Mouse (Mus musculus): ENCODE results near the gene 5430419D17Rik. TPM values are rescaled to one million over a fixed set of nuclear protein-coding genes. Genes with fewer than 3 reads are reported as not detected.

The 5430419D17Rik gene
- polyA plus RNA-seq (2016; fragmentation: Nextera tagmentation; extraction: Ambion mirVana), result not detected in 2 replicates

- Histone ChIP-seq H3K36me3 (no peaks in the 10 kb centered on the region), H3K27ac (replicated peaks) (no peak within 1 kb of the TSS), H3K4me3 (no peak within 1 kb of the TSS), H3K4me2 (replicated peaks) (no peak within 1 kb of the TSS), H3K9me3 (no peaks in the 10 kb centered on the region), H3K27me3 (no peaks in the 10 kb centered on the region), H3K9ac (replicated peaks) (no peak within 1 kb of the TSS), H3K4me1 (no peaks in the 10 kb centered on the region)
- WGBS, result 89% methylated on average over 9 of the region's 9 CpGs
- ATAC-seq (ENCODE audit: low FRiP score, low read depth), result no peak
These were observed at the start of gene 5430419D17Rik for GRCm38 (mm10) chr7:131174121-131174520. 5430419D17Rik (plus strand) TSS chr7:131174402.

GRCm38 (mm10) chr7:131130021-131130420 lies 44.2 kb upstream of the 5430419D17Rik start:
- no peak overlapping the region for H3K4me2 ChIP-seq (replicated peaks)
- ATAC-seq (ENCODE audit: low FRiP score, low read depth), result no peak
- no peaks in the 10 kb centered on the region for H3K27me3 ChIP-seq
- 84% methylated on average over 12 of the region's 12 CpGs for WGBS
- no peaks in the 10 kb centered on the region for H3K9me3 ChIP-seq
- H3K4me3 ChIP-seq, result no peak overlapping the region
- H3K27ac ChIP-seq (replicated peaks), result no peak overlapping the region
- no peaks in the 10 kb centered on the region for H3K4me1 ChIP-seq
- no peaks in the 10 kb centered on the region for H3K36me3 ChIP-seq
- H3K9ac ChIP-seq (replicated peaks), result no peak overlapping the region

GRCm38 (mm10) chr7:131133181-131133580 lies 41.0 kb upstream of the 5430419D17Rik start:
- no peaks in the 10 kb centered on the region for H3K27me3 ChIP-seq
- no peaks in the 10 kb centered on the region for H3K4me1 ChIP-seq
- H3K4me2 ChIP-seq (replicated peaks), result no peak overlapping the region
- H3K9ac ChIP-seq (replicated peaks), result no peak overlapping the region
- no peak for ATAC-seq (ENCODE audit: low FRiP score, low read depth)
- no peaks in the 10 kb centered on the region for H3K36me3 ChIP-seq
- H3K27ac ChIP-seq (replicated peaks), result no peak overlapping the region
- no peak overlapping the region for H3K4me3 ChIP-seq
- H3K9me3 ChIP-seq, result no peaks in the 10 kb centered on the region
- WGBS, result 82% methylated on average over 3 of the region's 3 CpGs

- Histone ChIP-seq H3K4me1 (no peaks in the 10 kb centered on the region), H3K4me3 (no peak within 1 kb of the TSS), H3K27me3 (no peaks in the 10 kb centered on the region), H3K4me2 (replicated peaks) (no peak within 1 kb of the TSS), H3K36me3 (no peaks in the 10 kb centered on the region), H3K9ac (replicated peaks) (no peak within 1 kb of the TSS), H3K27ac (replicated peaks) (no peak within 1 kb of the TSS), H3K9me3 (no peaks in the 10 kb centered on the region)
- WGBS, result 90% methylated on average over 2 of the region's 2 CpGs
- no peak for ATAC-seq (ENCODE audit: low FRiP score, low read depth)
These were observed 28.0 kb upstream of the 5430419D17Rik start, which contains the start of gene 4933402N03Rik for GRCm38 (mm10) chr7:131146214-131146613. 4933402N03Rik (minus strand) TSS chr7:131146314.

- H3K4me3 ChIP-seq, result no peak overlapping the region
- ATAC-seq (ENCODE audit: low FRiP score, low read depth), result no peak
- H3K4me1 ChIP-seq, result no peaks in the 10 kb centered on the region
- no peaks in the 10 kb centered on the region for H3K36me3 ChIP-seq
- H3K27ac ChIP-seq (replicated peaks), result no peak overlapping the region
- no peak overlapping the region for H3K9ac ChIP-seq (replicated peaks)
- H3K4me2 ChIP-seq (replicated peaks), result no peak overlapping the region
- H3K27me3 ChIP-seq, result no peaks in the 10 kb centered on the region
- 89% methylated on average over 3 of the region's 3 CpGs for WGBS
- no peaks in the 10 kb centered on the region for H3K9me3 ChIP-seq
These were observed 24.0 kb upstream of the 5430419D17Rik start for GRCm38 (mm10) chr7:131150179-131150578.

- H3K9ac ChIP-seq (replicated peaks), result no peak overlapping the region
- H3K36me3 ChIP-seq, result no peaks in the 10 kb centered on the region
- no peak overlapping the region for H3K27ac ChIP-seq (replicated peaks)
- no peak for ATAC-seq (ENCODE audit: low FRiP score, low read depth)
- no peak overlapping the region for H3K4me2 ChIP-seq (replicated peaks)
- H3K4me3 ChIP-seq, result no peak overlapping the region
- H3K9me3 ChIP-seq, result no peaks in the 10 kb centered on the region
- H3K4me1 ChIP-seq, result no peaks in the 10 kb centered on the region
- no peaks in the 10 kb centered on the region for H3K27me3 ChIP-seq
- 85% methylated on average over 5 of the region's 5 CpGs for WGBS
These were observed 21.2 kb upstream of the 5430419D17Rik start for GRCm38 (mm10) chr7:131153044-131153443.

GRCm38 (mm10) chr7:131162251-131162650 lies 12.0 kb upstream of the 5430419D17Rik start:
- H3K4me2 ChIP-seq (replicated peaks), result no peak overlapping the region
- ATAC-seq (ENCODE audit: low FRiP score, low read depth), result no peak
- no peaks in the 10 kb centered on the region for H3K9me3 ChIP-seq
- no peaks in the 10 kb centered on the region for H3K4me1 ChIP-seq
- 71% methylated on average over 7 of the region's 7 CpGs for whole genome bisulfite sequencing
- no peak overlapping the region for H3K9ac ChIP-seq (replicated peaks)
- no peak overlapping the region for H3K4me3 ChIP-seq
- H3K27me3 ChIP-seq, result no peaks in the 10 kb centered on the region
- no peaks in the 10 kb centered on the region for H3K36me3 ChIP-seq
- no peak overlapping the region for H3K27ac ChIP-seq (replicated peaks)

- no peak overlapping the region for H3K9ac ChIP-seq (replicated peaks)
- no peak for ATAC-seq (ENCODE audit: low FRiP score, low read depth)
- H3K4me2 ChIP-seq (replicated peaks), result no peak overlapping the region
- H3K9me3 ChIP-seq, result no peaks in the 10 kb centered on the region
- no peaks in the 10 kb centered on the region for H3K36me3 ChIP-seq
- H3K27ac ChIP-seq (replicated peaks), result no peak overlapping the region
- H3K4me3 ChIP-seq, result no peak overlapping the region
- H3K27me3 ChIP-seq, result no peaks in the 10 kb centered on the region
- 68% methylated on average over 3 of the region's 3 CpGs for WGBS
- H3K4me1 ChIP-seq, result no peaks in the 10 kb centered on the region
These were observed 6.4 kb upstream of the 5430419D17Rik start for GRCm38 (mm10) chr7:131167771-131168170.

GRCm38 (mm10) chr7:131169099-131169498 lies 5.1 kb upstream of the 5430419D17Rik start:
- Histone ChIP-seq H3K27me3 (no peaks in the 10 kb centered on the region), H3K9ac (replicated peaks) (no peak overlapping the region), H3K9me3 (no peaks in the 10 kb centered on the region), H3K4me3 (no peak overlapping the region), H3K4me2 (replicated peaks) (no peak overlapping the region), H3K27ac (replicated peaks) (no peak overlapping the region), H3K36me3 (no peaks in the 10 kb centered on the region), H3K4me1 (no peaks in the 10 kb centered on the region)
- 73% methylated on average over 2 of the region's 2 CpGs for WGBS
- ATAC-seq (ENCODE audit: low FRiP score, low read depth), result no peak

GRCm38 (mm10) chr7:131182685-131183084 lies 8.5 kb downstream of the 5430419D17Rik start:
- WGBS, result 35% methylated on average over 4 of the region's 4 CpGs
- Histone ChIP-seq H3K4me3 (no peak overlapping the region), H3K9ac (replicated peaks) (no peak overlapping the region), H3K4me1 (no peaks in the 10 kb centered on the region), H3K4me2 (replicated peaks) (no peak overlapping the region), H3K36me3 (no peaks in the 10 kb centered on the region), H3K9me3 (no peaks in the 10 kb centered on the region), H3K27me3 (no peaks in the 10 kb centered on the region), H3K27ac (replicated peaks) (no peak overlapping the region)
- no peak for ATAC-seq (ENCODE audit: low FRiP score, low read depth)

- no peak overlapping the region for H3K4me2 ChIP-seq (replicated peaks)
- no peaks in the 10 kb centered on the region for H3K36me3 ChIP-seq
- no peaks in the 10 kb centered on the region for H3K4me1 ChIP-seq
- H3K4me3 ChIP-seq, result no peak overlapping the region
- H3K9me3 ChIP-seq, result no peaks in the 10 kb centered on the region
- no peak overlapping the region for H3K9ac ChIP-seq (replicated peaks)
- no peak for ATAC-seq (ENCODE audit: low FRiP score, low read depth)
- no peak overlapping the region for H3K27ac ChIP-seq (replicated peaks)
- H3K27me3 ChIP-seq, result no peaks in the 10 kb centered on the region
- 73% methylated on average over 8 of the region's 8 CpGs for WGBS
These were observed 10.1 kb downstream of the 5430419D17Rik start for GRCm38 (mm10) chr7:131184339-131184738.

GRCm38 (mm10) chr7:131187047-131187446 lies 12.8 kb downstream of the 5430419D17Rik start:
- no peak for ATAC-seq (ENCODE audit: low FRiP score, low read depth)
- H3K4me1 ChIP-seq, result no peaks in the 10 kb centered on the region
- no peaks in the 10 kb centered on the region for H3K27me3 ChIP-seq
- H3K9me3 ChIP-seq, result no peaks in the 10 kb centered on the region
- 82% methylated on average over 8 of the region's 8 CpGs for WGBS
- no peaks in the 10 kb centered on the region for H3K36me3 ChIP-seq
- H3K27ac ChIP-seq (replicated peaks), result no peak overlapping the region
- H3K9ac ChIP-seq (replicated peaks), result no peak overlapping the region
- no peak overlapping the region for H3K4me3 ChIP-seq
- no peak overlapping the region for H3K4me2 ChIP-seq (replicated peaks)

GRCm38 (mm10) chr7:131187996-131188395 lies 13.8 kb downstream of the 5430419D17Rik start:
- no peak overlapping the region for H3K4me3 ChIP-seq
- H3K9me3 ChIP-seq, result no peaks in the 10 kb centered on the region
- no peaks in the 10 kb centered on the region for H3K36me3 ChIP-seq
- WGBS, result 97% methylated on average over 14 of the region's 14 CpGs
- no peak for ATAC-seq (ENCODE audit: low FRiP score, low read depth)
- no peak overlapping the region for H3K27ac ChIP-seq (replicated peaks)
- no peak overlapping the region for H3K4me2 ChIP-seq (replicated peaks)
- H3K27me3 ChIP-seq, result no peaks in the 10 kb centered on the region
- no peaks in the 10 kb centered on the region for H3K4me1 ChIP-seq
- no peak overlapping the region for H3K9ac ChIP-seq (replicated peaks)
